Mouse (Mus musculus): ENCODE results near the gene Adam19.

Gene Adam19

GRCm38 (mm10) chr11:46107046-46107445 lies 51.3 kb downstream of the Adam19 start:
- no peak for DNase-seq (ENCODE audit: low read depth, low spot score)

GRCm38 (mm10) chr11:46109206-46109605 lies 53.4 kb downstream of the Adam19 start:
- no peak for DNase-seq (ENCODE audit: low read depth, low spot score)

GRCm38 (mm10) chr11:46110156-46110944 lies 54.6 kb downstream of the Adam19 start:
- no peak for DNase-seq (ENCODE audit: low read depth, low spot score)

- no peak for DNase-seq (ENCODE audit: low read depth, low spot score)
These were observed 55.1 kb downstream of the Adam19 start for GRCm38 (mm10) chr11:46110945-46111287.

GRCm38 (mm10) chr11:46113211-46113610 lies 57.4 kb downstream of the Adam19 start:
- DNase-seq (ENCODE audit: low read depth, low spot score) = no peak

- no peak for DNase-seq (ENCODE audit: low read depth, low spot score)
These were observed 58.4 kb downstream of the Adam19 start for GRCm38 (mm10) chr11:46114221-46114620.

- DNase-seq (ENCODE audit: low read depth, low spot score) = no peak
These were observed 59.2 kb downstream of the Adam19 start for GRCm38 (mm10) chr11:46115011-46115410.

- DNase-seq (ENCODE audit: low read depth, low spot score) = no peak
These were observed 59.8 kb downstream of the Adam19 start for GRCm38 (mm10) chr11:46115411-46116173.

GRCm38 (mm10) chr11:46116510-46116909 lies 60.7 kb downstream of the Adam19 start:
- DNase-seq (ENCODE audit: low read depth, low spot score) = no peak

- no peak for DNase-seq (ENCODE audit: low read depth, low spot score)
These were observed 63.8 kb downstream of the Adam19 start for GRCm38 (mm10) chr11:46119624-46120023.

GRCm38 (mm10) chr11:46120084-46120483 lies 64.3 kb downstream of the Adam19 start:
- DNase-seq (ENCODE audit: low read depth, low spot score) = no peak

- DNase-seq (ENCODE audit: low read depth, low spot score) = no peak
These were observed 65.9 kb downstream of the Adam19 start for GRCm38 (mm10) chr11:46121666-46122065.

GRCm38 (mm10) chr11:46122875-46123274 lies 67.1 kb downstream of the Adam19 start:
- DNase-seq (ENCODE audit: low read depth, low spot score) = no peak

GRCm38 (mm10) chr11:46123328-46123866 lies 67.6 kb downstream of the Adam19 start:
- no peak for DNase-seq (ENCODE audit: low read depth, low spot score)

GRCm38 (mm10) chr11:46125093-46125834 lies 69.5 kb downstream of the Adam19 start:
- no peak for DNase-seq (ENCODE audit: low read depth, low spot score)

GRCm38 (mm10) chr11:46125835-46126229 lies 70.0 kb downstream of the Adam19 start:
- no peak for DNase-seq (ENCODE audit: low read depth, low spot score)

- DNase-seq (ENCODE audit: low read depth, low spot score) = no peak
These were observed 70.5 kb downstream of the Adam19 start for GRCm38 (mm10) chr11:46126317-46126716.

- DNase-seq (ENCODE audit: low read depth, low spot score) = no peak
These were observed 71.1 kb downstream of the Adam19 start for GRCm38 (mm10) chr11:46126827-46127410.

- DNase-seq (ENCODE audit: low read depth, low spot score) = no peak
These were observed 72.1 kb downstream of the Adam19 start for GRCm38 (mm10) chr11:46127621-46128547.

- DNase-seq (ENCODE audit: low read depth, low spot score) = no peak
These were observed 72.8 kb downstream of the Adam19 start for GRCm38 (mm10) chr11:46128548-46128945.
